Mouse (Mus musculus): Measurements from ENCODE around the gene Myo1e. TPM values are rescaled to one million over a fixed set of nuclear protein-coding genes. Genes with fewer than 3 reads are reported as not detected.

Gene Myo1e
- polyA plus RNA-seq, 1 experiment from 2014 or later = 16.2 TPM

GRCm38 (mm10) chr9:70202753-70203152 lies 4.4 kb upstream of the Myo1e start:
- TF ChIP-seq CTCF (IDR thresholded peaks at IDR 0.05; ENCODE audit: low read depth) = peak; percentile 86
- no peak for ATAC-seq
- no peak overlapping the region for H3K4me2 ChIP-seq (replicated peaks; ENCODE audit: low read depth)
- H3K36me3 ChIP-seq (ENCODE audit: control insufficient read depth, insufficient read depth) = no peaks in the 10 kb centered on the region
- H3K27me3 ChIP-seq (replicated peaks; ENCODE audit: control insufficient read depth, insufficient read depth, low read length) = no peaks in the 10 kb centered on the region
- no peak overlapping the region for H3K9ac ChIP-seq (ENCODE audit: low read depth, low read length)
- no peaks in the 10 kb centered on the region for H3K9me3 ChIP-seq (ENCODE audit: control insufficient read depth)
- H3K4me1 ChIP-seq (replicated peaks; ENCODE audit: control insufficient read depth, insufficient read depth, low read length) = no peaks in the 10 kb centered on the region; the same call in 1 of the 2 replicates
- 62% methylated on average over 5 of the region's 5 CpGs for WGBS
- no peak overlapping the region for H3K4me3 ChIP-seq (ENCODE audit: low read depth, low read length)
- no peak overlapping the region for H3K27ac ChIP-seq (ENCODE audit: low read depth, low read length)

- Histone ChIP-seq H3K27me3 (replicated peaks; ENCODE audit: control insufficient read depth, insufficient read depth, low read length) (no peaks in the 10 kb centered on the region), H3K9me3 (ENCODE audit: control insufficient read depth) (no peaks in the 10 kb centered on the region), H3K27ac (ENCODE audit: low read depth, low read length) (no peak overlapping the region), H3K4me2 (replicated peaks; ENCODE audit: low read depth) (no peak overlapping the region), H3K9ac (ENCODE audit: low read depth, low read length) (no peak overlapping the region), H3K36me3 (ENCODE audit: control insufficient read depth, insufficient read depth) (no peaks in the 10 kb centered on the region), H3K4me1 (replicated peaks; ENCODE audit: control insufficient read depth, insufficient read depth, low read length) (no peaks in the 10 kb centered on the region; the same call in 1 of the 2 replicates), H3K4me3 (ENCODE audit: low read depth, low read length) (no peak overlapping the region)
- WGBS = 75% methylated on average over 15 of the region's 15 CpGs
- no peak for TF ChIP-seq CTCF (IDR thresholded peaks at IDR 0.05; ENCODE audit: low read depth)
- no peak for ATAC-seq
Measured at GRCm38 (mm10) chr9:70203267-70204076, 3.7 kb upstream of the Myo1e start.

GRCm38 (mm10) chr9:70207981-70208521 lies 901 bp downstream of the Myo1e start:
- Histone ChIP-seq H3K4me3 (ENCODE audit: low read depth, low read length) (peak overlapping the region; percentile 68), H3K9ac (ENCODE audit: low read depth, low read length) (peak overlapping the region; percentile 70), H3K36me3 (ENCODE audit: control insufficient read depth, insufficient read depth) (no peaks in the 10 kb centered on the region; the same call in 1 of the 2 replicates), H3K27ac (ENCODE audit: low read depth, low read length) (peak overlapping the region; percentile 76), H3K9me3 (ENCODE audit: control insufficient read depth) (no peaks in the 10 kb centered on the region), H3K27me3 (replicated peaks; ENCODE audit: control insufficient read depth, insufficient read depth, low read length) (no peaks in the 10 kb centered on the region), H3K4me2 (replicated peaks; ENCODE audit: low read depth) (peak overlapping the region; percentile 91), H3K4me1 (replicated peaks; ENCODE audit: control insufficient read depth, insufficient read depth, low read length) (peaks cover 6% of the 10 kb centered on the region; the same call in 1 of the 2 replicates)
- peak; percentile 24; the same call in 1 of the 2 replicates for ATAC-seq
- TF ChIP-seq CTCF (IDR thresholded peaks at IDR 0.05; ENCODE audit: low read depth) = peak; percentile 46
- 0% methylated on average over 26 of the region's 26 CpGs for WGBS

- no peak overlapping the region for H3K27ac ChIP-seq (ENCODE audit: low read depth, low read length)
- peaks cover 6% of the 10 kb centered on the region; the same call in 1 of the 2 replicates for H3K4me1 ChIP-seq (replicated peaks; ENCODE audit: control insufficient read depth, insufficient read depth, low read length)
- peak overlapping the region; percentile 91 for H3K4me2 ChIP-seq (replicated peaks; ENCODE audit: low read depth)
- no peak for TF ChIP-seq CTCF (IDR thresholded peaks at IDR 0.05; ENCODE audit: low read depth)
- H3K9ac ChIP-seq (ENCODE audit: low read depth, low read length) = no peak overlapping the region
- peak overlapping the region; percentile 68 for H3K4me3 ChIP-seq (ENCODE audit: low read depth, low read length)
- ATAC-seq = no peak
- no peaks in the 10 kb centered on the region for H3K27me3 ChIP-seq (replicated peaks; ENCODE audit: control insufficient read depth, insufficient read depth, low read length)
- H3K36me3 ChIP-seq (ENCODE audit: control insufficient read depth, insufficient read depth) = no peaks in the 10 kb centered on the region; the same call in 1 of the 2 replicates
- 15% methylated on average over 12 of the region's 12 CpGs for WGBS
- H3K9me3 ChIP-seq (ENCODE audit: control insufficient read depth) = no peaks in the 10 kb centered on the region
Measured at GRCm38 (mm10) chr9:70208751-70209150, 1.6 kb downstream of the Myo1e start.

- Histone ChIP-seq H3K27ac (ENCODE audit: low read depth, low read length) (peak overlapping the region; percentile 15; the same call in 1 of the 2 replicates), H3K9me3 (ENCODE audit: control insufficient read depth) (no peaks in the 10 kb centered on the region), H3K36me3 (ENCODE audit: control insufficient read depth, insufficient read depth) (no peaks in the 10 kb centered on the region; the same call in 1 of the 2 replicates), H3K4me1 (replicated peaks; ENCODE audit: control insufficient read depth, insufficient read depth, low read length) (peaks cover 6% of the 10 kb centered on the region; the same call in 1 of the 2 replicates), H3K9ac (ENCODE audit: low read depth, low read length) (no peak overlapping the region), H3K4me2 (replicated peaks; ENCODE audit: low read depth) (peak overlapping the region; percentile 91), H3K27me3 (replicated peaks; ENCODE audit: control insufficient read depth, insufficient read depth, low read length) (no peaks in the 10 kb centered on the region), H3K4me3 (ENCODE audit: low read depth, low read length) (peak overlapping the region; percentile 68)
- 0 out of 2 replicates have a peak, but pooled peaks have one; percentile 23 for TF ChIP-seq CTCF (IDR thresholded peaks at IDR 0.05; ENCODE audit: low read depth)
- WGBS = 60% methylated on average over 8 of the region's 8 CpGs
- ATAC-seq = peak; percentile 53
Measured at GRCm38 (mm10) chr9:70209296-70210049, 2.3 kb downstream of the Myo1e start.

- Histone ChIP-seq H3K9ac (ENCODE audit: low read depth, low read length) (no peak overlapping the region), H3K4me1 (replicated peaks; ENCODE audit: control insufficient read depth, insufficient read depth, low read length) (0 out of 2 replicates have a peak, but pooled peaks cover 6% of the 10 kb centered on the region), H3K36me3 (ENCODE audit: control insufficient read depth, insufficient read depth) (no peaks in the 10 kb centered on the region; the same call in 1 of the 2 replicates), H3K27me3 (replicated peaks; ENCODE audit: control insufficient read depth, insufficient read depth, low read length) (no peaks in the 10 kb centered on the region), H3K4me2 (replicated peaks; ENCODE audit: low read depth) (no peak overlapping the region), H3K27ac (ENCODE audit: low read depth, low read length) (no peak overlapping the region), H3K9me3 (ENCODE audit: control insufficient read depth) (no peaks in the 10 kb centered on the region), H3K4me3 (ENCODE audit: low read depth, low read length) (no peak overlapping the region)
- WGBS = 87% methylated on average over 14 of the region's 14 CpGs
- no peak for ATAC-seq
- no peak for TF ChIP-seq CTCF (IDR thresholded peaks at IDR 0.05; ENCODE audit: low read depth)
Measured at GRCm38 (mm10) chr9:70211638-70212037, 4.5 kb downstream of the Myo1e start.
